Mouse (Mus musculus) ovary, postnatal 14 days (tissue): ENCODE results near the gene Bbip1.

Source experiments
- DNase-seq: peaks from one replicate; pipeline ENCODE4 v3.0.0; 2022; ENCODE audit warnings: low spot score

Gene Bbip1

DNA sequence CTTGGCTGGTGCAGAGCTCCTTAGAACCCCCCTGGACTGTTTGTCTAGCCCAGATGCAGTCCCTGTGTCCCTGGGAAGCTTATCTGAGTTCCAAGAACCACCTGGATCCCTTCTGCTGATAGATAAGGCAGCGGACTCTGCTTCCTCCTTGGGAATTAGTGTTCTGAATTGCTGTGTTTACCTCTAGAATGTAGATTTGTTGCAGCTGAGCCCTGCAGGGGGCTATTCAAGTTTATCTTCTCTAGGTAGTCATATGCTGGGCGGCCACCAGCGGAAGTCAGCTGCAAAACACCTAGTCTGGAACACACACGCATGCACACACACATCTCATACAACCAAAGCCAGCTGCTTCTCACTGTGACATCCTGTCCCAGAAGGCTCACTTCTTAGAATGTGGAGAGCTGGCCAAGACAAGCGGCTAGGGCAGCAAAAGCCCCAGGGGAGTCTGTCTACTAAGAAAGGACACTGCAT, 53.6 kb downstream of the Bbip1 start:
- DNase-seq = no peak

DNA sequence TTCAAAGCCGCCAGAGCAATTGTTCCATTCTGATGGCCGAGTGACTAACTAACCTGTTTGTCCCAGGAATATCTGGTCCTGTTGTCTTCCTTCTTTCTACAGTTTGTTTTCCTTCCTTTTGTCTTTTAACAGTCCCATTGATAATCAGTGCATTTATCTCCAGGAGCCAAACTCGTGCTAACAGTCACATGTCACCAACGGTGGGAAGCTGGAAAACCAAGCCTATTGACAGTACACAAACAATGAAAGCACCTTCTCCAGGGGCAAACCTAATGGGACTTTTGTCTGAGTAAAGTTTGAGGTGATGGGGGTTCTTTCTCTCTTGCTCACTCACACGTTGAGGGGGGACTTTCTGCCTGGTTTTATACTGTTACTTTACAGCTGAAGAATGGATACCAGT, 54.2 kb downstream of the Bbip1 start:
- no peak for DNase-seq

DNA sequence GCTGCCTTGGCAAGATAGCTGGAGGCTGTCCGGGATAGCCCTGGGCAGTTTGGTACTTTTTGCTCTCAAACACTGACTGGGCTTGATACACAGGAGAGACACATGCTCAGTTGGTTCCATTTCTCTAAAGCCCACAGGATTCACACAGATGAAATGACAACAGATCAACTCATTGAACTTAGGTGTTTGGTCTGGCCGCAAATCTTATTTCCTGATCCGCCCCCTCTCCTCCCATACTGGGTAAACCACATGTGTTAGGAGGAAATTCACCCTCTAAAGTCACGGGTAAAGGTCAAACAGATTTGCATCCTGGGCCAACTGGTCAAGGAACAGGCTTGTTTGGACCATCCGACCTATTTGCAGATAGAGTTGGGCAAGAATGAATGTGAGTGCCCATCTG, 54.9 kb downstream of the Bbip1 start:
- DNase-seq = no peak

DNA sequence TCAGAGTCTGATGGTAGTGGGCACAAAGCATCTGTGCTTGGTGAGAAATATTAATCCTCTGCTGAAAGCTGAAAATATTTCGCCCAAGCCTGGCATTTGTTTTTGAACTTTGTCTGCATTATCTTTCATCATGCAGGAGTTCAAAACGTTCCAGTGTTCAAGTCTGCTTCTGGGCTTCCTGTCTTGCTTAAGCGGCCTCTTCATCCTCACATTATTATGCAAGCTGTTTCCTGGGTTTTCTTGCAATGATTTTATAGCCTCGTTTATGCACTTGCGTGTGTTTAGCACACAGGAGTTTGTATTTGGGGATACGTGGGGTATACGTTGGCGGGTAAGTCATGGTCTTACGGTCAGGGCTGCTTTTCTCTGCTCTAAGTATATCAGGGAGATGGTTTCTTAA, 56.1 kb downstream of the Bbip1 start:
- no peak for DNase-seq

GRCm38 (mm10) chr19:53887822-53888221, 56.6 kb downstream of the Bbip1 start:
- DNase-seq = no peak

- no peak for DNase-seq
These were observed 57.7 kb downstream of the Bbip1 start for GRCm38 (mm10) chr19:53886576-53887370.

GRCm38 (mm10) chr19:53885450-53885849, 59.0 kb downstream of the Bbip1 start:
- no peak for DNase-seq

DNA sequence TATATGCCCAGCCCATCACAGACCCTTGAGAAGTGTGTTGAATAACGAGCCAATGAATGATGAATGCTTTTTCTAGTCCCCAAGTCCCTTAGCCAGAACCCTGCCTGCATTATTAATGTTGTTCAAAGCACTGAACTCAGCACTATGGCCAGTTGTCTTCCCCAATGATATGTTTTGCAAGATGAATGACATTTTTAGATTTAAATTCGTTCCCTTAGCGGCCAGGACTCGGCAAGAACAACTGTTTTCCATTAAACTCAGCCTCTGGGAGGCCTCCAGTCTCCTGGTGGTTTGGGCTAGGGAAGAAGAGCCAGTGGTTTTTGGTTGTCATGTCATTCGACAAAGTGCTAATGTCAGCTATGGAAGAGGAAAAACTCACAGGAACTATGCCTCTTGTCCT, 62.6 kb downstream of the Bbip1 start:
- DNase-seq = no peak

- DNase-seq = no peak
These were observed 64.0 kb downstream of the Bbip1 start for GRCm38 (mm10) chr19:53880460-53880859.
